Mouse (Mus musculus) subcutaneous adipose tissue, adult 2 months (tissue): ENCODE results near the gene B3galt6. TPM values are rescaled to one million over a fixed set of nuclear protein-coding genes. Genes with fewer than 3 reads are reported as not detected.

ENCODE experiments used
- polyA plus RNA-seq: library from polyadenylated mRNA; depleted of rRNA; stranded (reverse); fragments of >200 nt; gene quantifications from 2 replicates; pipeline ENCODE4 v1.2.3, GENCODE M21; 2012; ENCODE audit warnings: low replicate concordance; rRNA removed

Gene B3galt6
- polyA plus RNA-seq, result 4.7 and 9.8 TPM in 2 replicates

GRCm38 (mm10) chr4:155992241-155992905 is at the start of gene B3galt6, which contains the start of gene Sdf4:
Gene B3galt6 (minus strand): TSS chr4:155992649.
Gene Sdf4 (plus strand): TSS chr4:155992872.

GRCm38 (mm10) chr4:156026013-156026412 is 33.6 kb upstream of the B3galt6 start, which contains the start of gene Tnfrsf18:
Gene Tnfrsf18 (plus strand): TSS chr4:156026164.

GRCm38 (mm10) chr4:156013637-156014036 is 21.2 kb upstream of the B3galt6 start, which contains the start of gene Tnfrsf4:
Gene Tnfrsf4 (plus strand): TSS chr4:156013843.

GRCm38 (mm10) chr4:155962167-155962971 is 30.1 kb downstream of the B3galt6 start, which contains the start of gene C1qtnf12:
Gene C1qtnf12 (plus strand): TSS chr4:155962318.

GRCm38 (mm10) chr4:155943534-155944249 is 48.8 kb downstream of the B3galt6 start, which contains the start of gene Ube2j2:
Gene Ube2j2 (plus strand): TSS chr4:155943831.

Other genes with a start within 250 kb of the B3galt6 start
- 103 and 149 TPM in 2 replicates for gene Atad3a, start 231.6 kb downstream of the B3galt6 start, polyA plus RNA-seq
- gene Vwa1, start 218.0 kb downstream of the B3galt6 start, polyA plus RNA-seq, result 21.0 and 37.2 TPM in 2 replicates
- 1.9 and 5.3 TPM in 2 replicates for gene Tmem88b, start 206.8 kb downstream of the B3galt6 start, polyA plus RNA-seq
- gene Ankrd65, start 202.2 kb downstream of the B3galt6 start, polyA plus RNA-seq, result 0.24 and 0.50 TPM in 2 replicates
- 86.1 and 127 TPM in 2 replicates for gene Mrpl20, start 189.8 kb downstream of the B3galt6 start, polyA plus RNA-seq
- 92.1 and 107 TPM in 2 replicates for gene Ccnl2, start 180.2 kb downstream of the B3galt6 start, polyA plus RNA-seq
- 126 and 179 TPM in 2 replicates for gene Aurkaip1, start 161.4 kb downstream of the B3galt6 start, polyA plus RNA-seq
- gene Mxra8, start 153.0 kb downstream of the B3galt6 start, polyA plus RNA-seq, result 377 and 387 TPM in 2 replicates
- gene Dvl1, start 145.2 kb downstream of the B3galt6 start, polyA plus RNA-seq, result 126 and 153 TPM in 2 replicates
- gene Tas1r3, start 129.3 kb downstream of the B3galt6 start, polyA plus RNA-seq, result 0.69 and 0.95 TPM in 2 replicates
- gene Cptp, start 123.2 kb downstream of the B3galt6 start, polyA plus RNA-seq, result 28.1 and 32.4 TPM in 2 replicates
- gene Ints11, start 123.1 kb downstream of the B3galt6 start, polyA plus RNA-seq, result 30.7 and 42.4 TPM in 2 replicates
- gene Pusl1, start 100.9 kb downstream of the B3galt6 start, polyA plus RNA-seq, result 68.2 and 105 TPM in 2 replicates
- 34.4 and 52.7 TPM in 2 replicates for gene Acap3, start 100.8 kb downstream of the B3galt6 start, polyA plus RNA-seq
- 38.8 and 56.4 TPM in 2 replicates for gene Ube2j2, start 48.8 kb downstream of the B3galt6 start, polyA plus RNA-seq
- 71.3 and 112 TPM in 2 replicates for gene C1qtnf12, start 30.3 kb downstream of the B3galt6 start, polyA plus RNA-seq
- 75.5 and 103 TPM in 2 replicates for gene Sdf4, start 223 bp upstream of the B3galt6 start, polyA plus RNA-seq
- gene Tnfrsf4, start 21.2 kb upstream of the B3galt6 start, polyA plus RNA-seq, result 3.2 and 4.5 TPM in 2 replicates
- 1.6 and 3.9 TPM in 2 replicates for gene Tnfrsf18, start 33.5 kb upstream of the B3galt6 start, polyA plus RNA-seq
- gene Ttll10, start 66.8 kb upstream of the B3galt6 start, polyA plus RNA-seq, result 2.1 TPM in 1 of 2 replicates, not detected in the other
- 12.2 and 43.4 TPM in 2 replicates for gene 9430015G10Rik, start 117.3 kb upstream of the B3galt6 start, polyA plus RNA-seq
- gene Rnf223, start 137.9 kb upstream of the B3galt6 start, polyA plus RNA-seq, result 0.20 and 0.82 TPM in 2 replicates
- gene Agrn, start 204.8 kb upstream of the B3galt6 start, polyA plus RNA-seq, result 54.1 and 128 TPM in 2 replicates
- 17.6 and 37.0 TPM in 2 replicates for gene Isg15, start 208.2 kb upstream of the B3galt6 start, polyA plus RNA-seq
- gene AW011738, start 210.7 kb upstream of the B3galt6 start, polyA plus RNA-seq, result 2.6 and 3.8 TPM in 2 replicates
- gene Perm1, start 223.2 kb upstream of the B3galt6 start, polyA plus RNA-seq, result 0.49 and 0.69 TPM in 2 replicates
- gene Plekhn1, start 242.2 kb upstream of the B3galt6 start, polyA plus RNA-seq, result 45.1 and 80.1 TPM in 2 replicates
- 52.7 and 112 TPM in 2 replicates for gene Noc2l, start 243.4 kb upstream of the B3galt6 start, polyA plus RNA-seq